Comparison of ENCODE assay signal across 22 mouse cellular contexts in genomic region chr9:15112008-15112407, GRCm38 (mm10). TPM values are rescaled to one million over a fixed set of nuclear protein-coding genes. Genes with fewer than 3 reads are reported as not detected.
"Had no signal": no experiment of that assay in that cellular context is flagged by ENCODE, and none has a peak within 500 bp of the region (broad histone marks: within the 10 kb centered on the region; RNA-seq: fewer than 3 reads in every experiment).

Gene Hephl1 (minus strand): TSS chr9:15112108.

- DNase-seq: lung, adult 18-20 months; lung, embryonic 14.5 days; lung, postnatal 10 days; lung, postnatal 4 days; midbrain, embryonic 14.5 days; right cerebral cortex, postnatal 25 days; right cerebral cortex, postnatal 4 days; spleen, adult 18-20 months; thymus, adult 2 months; thymus, postnatal 25 days; thymus, postnatal 4 days had no signal

- H3K4me1 ChIP-seq: midbrain, embryonic 12.5 days; neural tube, embryonic 12.5 days; stomach, embryonic 15.5 days had no signal

- H3K27me3 ChIP-seq: midbrain, embryonic 12.5 days; neural tube, embryonic 12.5 days; stomach, embryonic 15.5 days had no signal

- H3K4me3 ChIP-seq: midbrain, embryonic 10.5 days; midbrain, embryonic 12.5 days; neural tube, embryonic 12.5 days; stomach, embryonic 15.5 days had no signal

- H3K4me2 ChIP-seq: lung, embryonic 14.5 days; midbrain, embryonic 12.5 days; neural tube, embryonic 12.5 days; stomach, embryonic 15.5 days had no signal

- H3K27ac ChIP-seq: midbrain, embryonic 10.5 days; midbrain, embryonic 12.5 days; neural tube, embryonic 12.5 days; stomach, embryonic 15.5 days; stomach, postnatal 0 days had no signal

- ATAC-seq: midbrain, embryonic 16.5 days had no signal

- H3K36me3 ChIP-seq: midbrain, embryonic 10.5 days; midbrain, embryonic 12.5 days; neural tube, embryonic 12.5 days; stomach, embryonic 15.5 days had no signal

- H3K9me3 ChIP-seq: midbrain, embryonic 10.5 days; midbrain, embryonic 12.5 days; neural tube, embryonic 12.5 days; stomach, embryonic 15.5 days had no signal

- H3K9ac ChIP-seq: lung, embryonic 14.5 days; midbrain, embryonic 12.5 days; neural tube, embryonic 12.5 days; stomach, embryonic 15.5 days had no signal

RNA-seq across cellular contexts. Expression of gene Hephl1, which starts in this region (rescaled TPM):
- total RNA-seq: megakaryocyte, adult 5-6 weeks; megakaryocyte-erythroid progenitor cell, adult 5-6 weeks; neutrophil, adult 5-6 weeks had no signal
- polyA plus RNA-seq: liver, embryonic 16.5 days; lung, embryonic 14.5 days; lung, embryonic 16.5 days; midbrain, embryonic 10.5 days; midbrain, embryonic 12.5 days; midbrain, embryonic 14.5 days; midbrain, embryonic 16.5 days; neural tube, embryonic 12.5 days; stomach, embryonic 15.5 days; stomach, postnatal 0 days had no signal
